Mouse (Mus musculus) frontal cortex, adult (tissue): ENCODE results near the gene Taar9.
"Not testable (repeated sequence)": the region's sequence is repeated elsewhere in the genome, so short reads cannot be mapped to it uniquely, and the experiment has no call there.

ENCODE experiments used
- ATAC-seq: cut with Nextera tagmentation; 2 replicates; pipeline ENCODE4 v1.9.2; 2017; ENCODE audit warnings: mild to moderate bottlenecking, moderate library complexity, mixed read lengths; ENCODE audit not compliant: low TSS enrichment

The Taar9 gene

GRCm38 (mm10) chr10:24076200-24076599, 33.1 kb downstream of the Taar9 start, which contains the start of gene Taar8a:
Gene Taar8a, plus strand, starts transcription at chr10:24076500.
- ATAC-seq: not testable (repeated sequence)

GRCm38 (mm10) chr10:24074751-24075150, 34.6 kb downstream of the Taar9 start:
- ATAC-seq: not testable (repeated sequence)

- no peak for ATAC-seq
Measured at GRCm38 (mm10) chr10:24058986-24059385, 50.3 kb downstream of the Taar9 start.
